Mouse (Mus musculus) thymus, adult 2 months (tissue): Measurements from ENCODE around the gene Apobec1.

Experiments
- CTCF ChIP-seq: fragments of 200-500 bp; IDR thresholded peaks from 2 replicates; pipeline ENCODE4 v1.5.1; 2012; ENCODE audit warnings: mild to moderate bottlenecking, control low read depth, low read length, moderate library complexity, borderline replicate concordance; ENCODE audit not compliant: control insufficient read depth, poor library complexity, insufficient read depth; ENCODE audit errors: extremely low read depth
- POLR2A ChIP-seq: fragments of 200-500 bp; IDR thresholded peaks from 2 replicates; pipeline ENCODE4 v1.6.1; 2012; ENCODE audit warnings: mild to moderate bottlenecking, low read length, control low read depth, moderate library complexity; ENCODE audit not compliant: control insufficient read depth, poor library complexity, insufficient read depth; ENCODE audit errors: extremely low read depth

GRCm38 (mm10) chr6:122616022-122616421 lies 13.8 kb upstream of the Apobec1 start:
- TF ChIP-seq CTCF (no peak), POLR2A (no peak)
